Mouse (Mus musculus) C2C12 (cell line): ENCODE results near the gene Trim40. TPM values are rescaled to one million over a fixed set of nuclear protein-coding genes. Genes with fewer than 3 reads are reported as not detected.

ENCODE experiments used
- H3K27me3 ChIP-seq: one replicate; pipeline ENCODE4 v1.6.1; 2011; ENCODE audit not compliant: control insufficient read depth, insufficient read depth, insufficient read length
- H3K36me3 ChIP-seq: one replicate; pipeline ENCODE4 v1.6.1; 2011; ENCODE audit not compliant: control insufficient read depth, insufficient read depth
- H3K4me3 ChIP-seq: one replicate; pipeline ENCODE4 v1.5.1; 2011; ENCODE audit warnings: mild to moderate bottlenecking, control low read depth; ENCODE audit not compliant: poor library complexity, insufficient read depth, severe bottlenecking
- H3K79me2 ChIP-seq: one replicate; pipeline ENCODE4 v1.6.1; 2011; ENCODE audit not compliant: control insufficient read depth, insufficient read depth
- H3K79me3 ChIP-seq: one replicate; pipeline ENCODE4 v1.6.1; 2011; ENCODE audit warnings: low read depth, control low read depth
- H3ac ChIP-seq: one replicate; pipeline ENCODE3; 2011; ENCODE audit warnings: low read depth; ENCODE audit not compliant: control insufficient read depth, insufficient read length
- CEBPB ChIP-seq: IDR thresholded peaks from one replicate; pipeline ENCODE4 v1.6.1; 2011; ENCODE audit warnings: low read depth, mild to moderate bottlenecking, control low read depth, moderate library complexity
- CTCF ChIP-seq: IDR thresholded peaks from one replicate; pipeline ENCODE4 v1.5.1; 2011; ENCODE audit not compliant: control insufficient read depth, insufficient read depth, insufficient read length
- FOSL1 ChIP-seq: IDR thresholded peaks from one replicate; pipeline ENCODE4 v1.8.0; 2011; ENCODE audit warnings: mild to moderate bottlenecking, low read length; ENCODE audit not compliant: poor library complexity, insufficient read depth, severe bottlenecking
- MAX ChIP-seq: IDR thresholded peaks from one replicate; pipeline ENCODE4 v1.6.1; 2011; ENCODE audit warnings: mild to moderate bottlenecking, control low read depth
- MYOD1 ChIP-seq: IDR thresholded peaks from one replicate; pipeline ENCODE4 v1.6.1; 2011; ENCODE audit warnings: low read depth; ENCODE audit not compliant: control insufficient read depth, insufficient read length
- MYOG ChIP-seq: IDR thresholded peaks from one replicate; pipeline ENCODE4 v1.6.1; 2011; ENCODE audit not compliant: control insufficient read depth, insufficient read length; ENCODE audit errors: extremely low read depth
- USF1 ChIP-seq: IDR thresholded peaks from one replicate; pipeline ENCODE4 v1.6.1; 2011; ENCODE audit warnings: low read depth, mild to moderate bottlenecking, control low read depth, moderate library complexity
- polyA plus RNA-seq: library from polyadenylated mRNA; unstranded; fragments of >200 nt; fragmentation: generic; extraction: Trizol; gene quantifications from one replicate; pipeline ENCODE4 v1.2.1, GENCODE M21; 2012; ENCODE audit warnings: missing spikeins

Gene Trim40
- polyA plus RNA-seq, 1 experiment = not detected

GRCm38 (mm10) chr17:36869284-36869954, 20.5 kb downstream of the Trim40 start, which contains the start of gene Trim10:
Trim10 (plus strand) TSS chr17:36869574.
- TF ChIP-seq MYOG (no peak), MAX (no peak), USF1 (no peak), CEBPB (no peak), FOSL1 (no peak), CTCF (no peak), MYOD1 (no peak)
- no peak within 1 kb of the TSS for H3K4me3 ChIP-seq

GRCm38 (mm10) chr17:36868836-36869235, 21.1 kb downstream of the Trim40 start:
- H3K36me3 ChIP-seq = no peaks in the 10 kb centered on the region
- no peak overlapping the region for H3K4me3 ChIP-seq
- H3K79me2 ChIP-seq = no peaks in the 10 kb centered on the region
- H3ac ChIP-seq = no peak overlapping the region
- no peaks in the 10 kb centered on the region for H3K79me3 ChIP-seq
- peaks cover 14% of the 10 kb centered on the region for H3K27me3 ChIP-seq
- no peak for TF ChIP-seq MAX
- TF ChIP-seq FOSL1 = no peak
- no peak for TF ChIP-seq USF1
- no peak for TF ChIP-seq MYOD1
- TF ChIP-seq CTCF = no peak
- no peak for TF ChIP-seq MYOG
- no peak for TF ChIP-seq CEBPB

More at GRCm38 (mm10) chr17:36869284-36869954, 20.5 kb downstream of the Trim40 start, which contains the start of gene Trim10:
- peaks cover 14% of the 10 kb centered on the region for H3K27me3 ChIP-seq
- H3K79me2 ChIP-seq = no peaks in the 10 kb centered on the region
- H3K79me3 ChIP-seq = no peaks in the 10 kb centered on the region
- no peak within 1 kb of the TSS for H3ac ChIP-seq
- H3K36me3 ChIP-seq = no peaks in the 10 kb centered on the region

- Histone ChIP-seq H3K4me3 (no peak within 1 kb of the TSS), H3K27me3 (peaks cover 7% of the 10 kb centered on the region), H3K36me3 (no peaks in the 10 kb centered on the region), H3K79me3 (no peaks in the 10 kb centered on the region), H3ac (no peak within 1 kb of the TSS), H3K79me2 (no peaks in the 10 kb centered on the region)
- no peak for TF ChIP-seq MAX
- TF ChIP-seq MYOG = no peak
- no peak for TF ChIP-seq CEBPB
These were observed 23.0 kb downstream of the Trim40 start, which contains the start of gene Trim15 for GRCm38 (mm10) chr17:36866719-36867527. Trim15 (minus strand) TSS chr17:36867210.

GRCm38 (mm10) chr17:36861680-36862079, 28.2 kb downstream of the Trim40 start:
- TF ChIP-seq CTCF = no peak
- no peak for TF ChIP-seq MAX
- TF ChIP-seq USF1 = no peak
- TF ChIP-seq FOSL1 = no peak
- no peak for TF ChIP-seq MYOG
- no peak for TF ChIP-seq MYOD1
- TF ChIP-seq CEBPB = no peak
- H3ac ChIP-seq = no peak overlapping the region
- no peaks in the 10 kb centered on the region for H3K79me2 ChIP-seq
- peaks cover 2% of the 10 kb centered on the region for H3K27me3 ChIP-seq
- no peaks in the 10 kb centered on the region for H3K79me3 ChIP-seq
- H3K4me3 ChIP-seq = no peak overlapping the region
- H3K36me3 ChIP-seq = peaks cover 24% of the 10 kb centered on the region

- no peaks in the 10 kb centered on the region for H3K79me2 ChIP-seq
- TF ChIP-seq MYOG (no peak), CTCF (no peak), MAX (no peak)
- H3ac ChIP-seq = no peak overlapping the region
- no peak overlapping the region for H3K4me3 ChIP-seq
- H3K36me3 ChIP-seq = peaks cover 45% of the 10 kb centered on the region
- H3K27me3 ChIP-seq = no peaks in the 10 kb centered on the region
- no peaks in the 10 kb centered on the region for H3K79me3 ChIP-seq
These were observed 31.7 kb downstream of the Trim40 start for GRCm38 (mm10) chr17:36858181-36858580.

GRCm38 (mm10) chr17:36856236-36856635, 33.7 kb downstream of the Trim40 start:
- Histone ChIP-seq H3K79me3 (no peaks in the 10 kb centered on the region), H3ac (no peak overlapping the region), H3K36me3 (peaks cover 49% of the 10 kb centered on the region), H3K4me3 (no peak overlapping the region), H3K27me3 (no peaks in the 10 kb centered on the region), H3K79me2 (no peaks in the 10 kb centered on the region)
- TF ChIP-seq CTCF (no peak), MAX (no peak), MYOD1 (no peak), FOSL1 (no peak), CEBPB (no peak), USF1 (no peak), MYOG (no peak)
